Mouse (Mus musculus): Measurements from ENCODE around the gene Stpg3. TPM values are rescaled to one million over a fixed set of nuclear protein-coding genes. Genes with fewer than 3 reads are reported as not detected.
A peak's percentile ranks its signal among the peaks of the same experiment; 100 is the strongest.

Stpg3 gene
- polyA plus RNA-seq, 1 experiment, result not detected

DNA sequence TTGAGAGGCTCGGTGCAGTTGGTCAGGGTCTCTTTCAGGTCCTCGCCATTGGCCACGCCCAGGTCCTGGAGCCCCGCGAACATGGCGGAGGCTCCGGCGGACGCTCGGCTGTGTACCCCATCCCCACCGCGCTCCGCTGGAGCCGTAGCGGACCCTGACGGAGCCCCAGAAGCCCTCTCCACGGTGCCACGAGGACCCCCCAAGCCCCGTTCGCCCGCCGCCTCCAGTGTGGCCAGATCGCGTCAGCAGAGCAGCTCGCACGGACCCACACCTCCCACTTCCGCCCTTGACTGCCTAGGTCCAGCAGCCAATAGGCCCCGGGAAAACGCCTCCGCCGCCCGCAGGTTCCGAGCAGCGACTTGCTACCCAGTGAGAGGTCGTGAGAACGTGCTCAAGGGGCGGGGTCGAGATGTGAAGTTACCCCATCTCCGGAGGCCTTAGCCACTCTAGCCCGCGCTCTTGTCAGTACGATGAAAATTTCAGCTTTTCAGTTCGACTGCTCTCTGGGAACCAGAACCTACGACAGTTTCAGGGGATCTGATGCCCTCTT, 3.2 kb downstream of the Stpg3 start, which contains the start of gene Nelfb:
TSS of gene Nelfb (minus strand) at position 369 of the 550 bp plus-strand sequence.
- no peak within 1 kb of the TSS for H3K27ac ChIP-seq (ENCODE audit: insufficient read depth, low read length)
- no peaks in the 10 kb centered on the region for H3K27me3 ChIP-seq (ENCODE audit: control insufficient read depth, insufficient read depth, low read length, poor library complexity, severe bottlenecking)
- no peaks in the 10 kb centered on the region for H3K4me1 ChIP-seq (ENCODE audit: control insufficient read depth, insufficient read depth, low read length)
- H3K9me3 ChIP-seq (replicated peaks; ENCODE audit: control insufficient read depth, insufficient read depth, low read length, poor library complexity, severe bottlenecking), result no peaks in the 10 kb centered on the region
- TF ChIP-seq EP300 (IDR thresholded peaks at IDR 0.05; ENCODE audit: insufficient read depth, low read depth, low read length) (no peak), POLR2A (IDR thresholded peaks at IDR 0.05; ENCODE audit: insufficient read depth, low read length) (peak; percentile 43)
- H3K9ac ChIP-seq (ENCODE audit: low read depth, poor library complexity, severe bottlenecking), result peak within 1 kb of the TSS; percentile 70
- H3K36me3 ChIP-seq (ENCODE audit: control insufficient read depth, insufficient read depth, low read length, poor library complexity, severe bottlenecking), result no peaks in the 10 kb centered on the region
- peak within 1 kb of the TSS; percentile 89 for H3K4me3 ChIP-seq (ENCODE audit: low read depth, low read length)

DNA sequence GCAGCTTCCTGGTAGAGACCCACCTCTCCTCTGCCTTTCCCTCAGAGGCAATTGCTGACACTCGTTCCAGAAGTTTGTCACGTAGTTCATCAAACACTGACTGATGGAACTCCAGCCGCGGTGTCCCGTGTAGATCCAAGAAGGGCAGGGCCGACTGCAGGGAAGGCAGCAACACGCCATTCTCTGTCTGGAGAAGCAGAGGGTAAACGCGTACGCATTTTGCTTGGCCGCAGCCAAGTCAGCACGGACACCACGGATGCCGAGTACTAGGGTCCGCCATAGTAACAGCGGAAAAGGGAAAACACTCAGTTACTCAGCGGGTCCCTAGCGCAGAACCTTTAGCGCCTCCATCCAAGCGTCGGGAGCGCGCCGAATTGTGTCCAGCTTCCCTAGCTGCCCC, 3.8 kb downstream of the Stpg3 start:
- no peaks in the 10 kb centered on the region for H3K4me1 ChIP-seq (ENCODE audit: control insufficient read depth, insufficient read depth, low read length)
- H3K27ac ChIP-seq (ENCODE audit: insufficient read depth, low read length), result no peak overlapping the region
- H3K4me3 ChIP-seq (ENCODE audit: low read depth, low read length), result peak overlapping the region; percentile 89
- no peaks in the 10 kb centered on the region for H3K36me3 ChIP-seq (ENCODE audit: control insufficient read depth, insufficient read depth, low read length, poor library complexity, severe bottlenecking)
- no peaks in the 10 kb centered on the region for H3K9me3 ChIP-seq (replicated peaks; ENCODE audit: control insufficient read depth, insufficient read depth, low read length, poor library complexity, severe bottlenecking)
- TF ChIP-seq CTCF (IDR thresholded peaks at IDR 0.05; ENCODE audit: low read depth, low read length) (no peak), EP300 (IDR thresholded peaks at IDR 0.05; ENCODE audit: insufficient read depth, low read depth, low read length) (no peak), POLR2A (IDR thresholded peaks at IDR 0.05; ENCODE audit: insufficient read depth, low read length) (no peak)
- H3K27me3 ChIP-seq (ENCODE audit: control insufficient read depth, insufficient read depth, low read length, poor library complexity, severe bottlenecking), result no peaks in the 10 kb centered on the region
- peak overlapping the region; percentile 70 for H3K9ac ChIP-seq (ENCODE audit: low read depth, poor library complexity, severe bottlenecking)

DNA sequence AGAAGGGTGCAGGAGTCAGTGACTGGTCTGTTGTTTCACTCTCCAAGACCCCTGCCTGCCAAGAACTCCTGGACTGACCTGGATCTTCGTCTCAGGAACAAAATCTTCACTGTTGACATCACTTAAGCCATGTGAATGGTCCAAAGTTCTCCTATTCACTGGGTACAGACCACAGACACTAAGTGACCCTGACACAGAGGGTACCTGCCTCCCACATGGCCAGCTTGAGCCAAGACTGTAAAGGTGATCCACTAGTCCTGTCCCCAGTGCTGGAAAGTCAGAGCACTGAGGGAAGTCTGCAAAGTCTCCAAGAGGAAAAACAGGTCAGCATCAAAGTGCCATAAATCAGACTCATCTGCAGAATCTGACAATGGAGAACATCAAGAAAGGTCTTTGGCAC, 6.8 kb downstream of the Stpg3 start:
- Histone ChIP-seq H3K36me3 (ENCODE audit: control insufficient read depth, insufficient read depth, low read length, poor library complexity, severe bottlenecking) (peaks cover 15% of the 10 kb centered on the region), H3K9me3 (replicated peaks; ENCODE audit: control insufficient read depth, insufficient read depth, low read length, poor library complexity, severe bottlenecking) (no peaks in the 10 kb centered on the region), H3K27me3 (ENCODE audit: control insufficient read depth, insufficient read depth, low read length, poor library complexity, severe bottlenecking) (no peaks in the 10 kb centered on the region), H3K27ac (ENCODE audit: insufficient read depth, low read length) (no peak overlapping the region), H3K4me3 (ENCODE audit: low read depth, low read length) (no peak overlapping the region), H3K9ac (ENCODE audit: low read depth, poor library complexity, severe bottlenecking) (no peak overlapping the region), H3K4me1 (ENCODE audit: control insufficient read depth, insufficient read depth, low read length) (no peaks in the 10 kb centered on the region)
- no peak for TF ChIP-seq CTCF (IDR thresholded peaks at IDR 0.05; ENCODE audit: low read depth, low read length)
- TF ChIP-seq EP300 (IDR thresholded peaks at IDR 0.05; ENCODE audit: insufficient read depth, low read depth, low read length), result no peak

DNA sequence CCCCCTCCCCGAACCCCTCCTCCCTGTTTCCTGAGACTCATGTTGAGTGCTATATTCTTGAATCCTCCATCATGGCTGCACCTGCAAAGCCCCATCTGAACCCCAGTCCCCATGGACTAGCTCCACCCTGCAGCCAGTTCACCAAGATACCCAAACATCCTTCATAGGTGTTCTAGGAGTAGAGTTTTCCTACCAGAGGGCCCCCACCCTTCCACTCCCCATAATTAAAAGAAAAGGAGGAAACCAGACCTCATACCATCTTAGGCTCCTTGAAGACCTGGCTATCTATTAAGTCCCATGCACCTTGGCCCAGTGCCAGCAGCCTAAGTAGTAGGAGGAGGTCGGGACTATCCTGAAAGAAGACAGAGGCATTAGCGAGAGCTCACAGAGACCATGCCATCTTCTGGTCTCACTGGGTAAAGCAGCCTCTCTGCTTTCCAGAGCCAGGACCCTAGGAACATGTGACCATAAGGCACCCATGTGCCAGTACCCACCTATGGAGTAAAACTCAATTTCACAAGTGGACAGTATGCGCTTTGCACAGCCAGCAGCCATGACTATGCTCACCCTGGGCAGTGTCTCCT, 10.7 kb downstream of the Stpg3 start:
- H3K27ac ChIP-seq (ENCODE audit: insufficient read depth, low read length), result no peak overlapping the region
- no peaks in the 10 kb centered on the region for H3K4me1 ChIP-seq (ENCODE audit: control insufficient read depth, insufficient read depth, low read length)
- no peak for TF ChIP-seq POLR2A (IDR thresholded peaks at IDR 0.05; ENCODE audit: insufficient read depth, low read length)
- no peak for TF ChIP-seq CTCF (IDR thresholded peaks at IDR 0.05; ENCODE audit: low read depth, low read length)
- TF ChIP-seq EP300 (IDR thresholded peaks at IDR 0.05; ENCODE audit: insufficient read depth, low read depth, low read length), result no peak
- H3K9me3 ChIP-seq (replicated peaks; ENCODE audit: control insufficient read depth, insufficient read depth, low read length, poor library complexity, severe bottlenecking), result no peaks in the 10 kb centered on the region
- H3K9ac ChIP-seq (ENCODE audit: low read depth, poor library complexity, severe bottlenecking), result no peak overlapping the region
- H3K36me3 ChIP-seq (ENCODE audit: control insufficient read depth, insufficient read depth, low read length, poor library complexity, severe bottlenecking), result peaks cover 33% of the 10 kb centered on the region
- no peak overlapping the region for H3K4me3 ChIP-seq (ENCODE audit: low read depth, low read length)
- H3K27me3 ChIP-seq (ENCODE audit: control insufficient read depth, insufficient read depth, low read length, poor library complexity, severe bottlenecking), result no peaks in the 10 kb centered on the region

DNA sequence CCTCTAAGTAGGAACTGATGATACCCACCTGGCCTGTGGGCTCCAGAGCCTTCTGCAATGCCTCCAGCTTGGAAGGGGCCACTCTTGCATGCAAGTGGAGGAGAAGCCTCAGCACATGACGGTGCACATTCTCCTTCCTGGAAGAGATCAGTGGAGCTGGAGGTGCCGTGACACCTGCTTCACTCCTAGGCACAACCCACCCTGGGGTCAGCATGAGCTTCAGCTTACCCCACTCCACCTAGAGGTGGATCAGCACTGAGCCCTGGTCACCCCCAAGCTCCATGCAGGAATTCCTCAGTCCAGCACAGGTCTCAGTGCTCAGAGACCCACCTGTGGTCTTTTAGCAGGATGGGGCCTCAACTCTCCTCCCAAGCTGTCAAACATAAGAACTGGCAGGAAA, 13.8 kb downstream of the Stpg3 start:
- no peak overlapping the region for H3K4me3 ChIP-seq (ENCODE audit: low read depth, low read length)
- no peak overlapping the region for H3K9ac ChIP-seq (ENCODE audit: low read depth, poor library complexity, severe bottlenecking)
- H3K27me3 ChIP-seq (ENCODE audit: control insufficient read depth, insufficient read depth, low read length, poor library complexity, severe bottlenecking), result no peaks in the 10 kb centered on the region
- H3K36me3 ChIP-seq (ENCODE audit: control insufficient read depth, insufficient read depth, low read length, poor library complexity, severe bottlenecking), result peaks cover 33% of the 10 kb centered on the region
- no peaks in the 10 kb centered on the region for H3K9me3 ChIP-seq (replicated peaks; ENCODE audit: control insufficient read depth, insufficient read depth, low read length, poor library complexity, severe bottlenecking)
- no peaks in the 10 kb centered on the region for H3K4me1 ChIP-seq (ENCODE audit: control insufficient read depth, insufficient read depth, low read length)
- TF ChIP-seq EP300 (IDR thresholded peaks at IDR 0.05; ENCODE audit: insufficient read depth, low read depth, low read length), result no peak
- no peak for TF ChIP-seq CTCF (IDR thresholded peaks at IDR 0.05; ENCODE audit: low read depth, low read length)
- TF ChIP-seq POLR2A (IDR thresholded peaks at IDR 0.05; ENCODE audit: insufficient read depth, low read length), result no peak
- no peak overlapping the region for H3K27ac ChIP-seq (ENCODE audit: insufficient read depth, low read length)

DNA sequence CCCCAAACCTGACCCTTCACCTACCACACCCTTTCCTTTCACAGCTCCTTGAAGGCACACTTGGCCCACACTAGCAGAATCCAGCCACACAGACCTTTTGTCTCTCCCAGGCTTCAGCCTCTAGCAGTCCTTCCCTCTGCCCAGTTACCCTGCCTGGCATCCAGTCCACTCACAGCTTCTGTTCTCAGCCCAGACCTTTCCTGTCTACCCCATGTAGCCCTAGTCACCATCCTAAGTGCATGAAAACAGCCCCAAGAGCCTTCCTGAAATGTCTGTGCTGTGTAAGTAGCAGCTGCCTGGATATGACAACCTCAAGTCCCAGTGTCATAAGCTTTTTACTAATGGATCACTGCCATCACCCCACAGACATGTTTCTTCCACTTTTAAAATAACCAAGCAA, 16.5 kb downstream of the Stpg3 start:
- Histone ChIP-seq H3K27ac (ENCODE audit: insufficient read depth, low read length) (no peak overlapping the region), H3K9me3 (replicated peaks; ENCODE audit: control insufficient read depth, insufficient read depth, low read length, poor library complexity, severe bottlenecking) (no peaks in the 10 kb centered on the region), H3K27me3 (ENCODE audit: control insufficient read depth, insufficient read depth, low read length, poor library complexity, severe bottlenecking) (no peaks in the 10 kb centered on the region), H3K4me1 (ENCODE audit: control insufficient read depth, insufficient read depth, low read length) (no peaks in the 10 kb centered on the region), H3K9ac (ENCODE audit: low read depth, poor library complexity, severe bottlenecking) (no peak overlapping the region), H3K36me3 (ENCODE audit: control insufficient read depth, insufficient read depth, low read length, poor library complexity, severe bottlenecking) (peaks cover 22% of the 10 kb centered on the region), H3K4me3 (ENCODE audit: low read depth, low read length) (no peak overlapping the region)
- no peak for TF ChIP-seq EP300 (IDR thresholded peaks at IDR 0.05; ENCODE audit: insufficient read depth, low read depth, low read length)
- no peak for TF ChIP-seq CTCF (IDR thresholded peaks at IDR 0.05; ENCODE audit: low read depth, low read length)
- no peak for TF ChIP-seq POLR2A (IDR thresholded peaks at IDR 0.05; ENCODE audit: insufficient read depth, low read length)

Measured in ES-Bruce4 (cell line).